Mouse (Mus musculus) T-cell, adult 2 months (primary cell): ENCODE results near the gene Spats2.
A peak's percentile ranks its signal among the peaks of the same experiment; 100 is the strongest.

Experiments used
- DNase-seq: peaks from one replicate; pipeline ENCODE4 v3.0.0; 2022; ENCODE audit warnings: low spot score

The Spats2 gene

GRCm38 (mm10) chr15:99097840-99098492 lies 27.8 kb upstream of the Spats2 start:
- DNase-seq = no peak

- DNase-seq = no peak
Observed at GRCm38 (mm10) chr15:99098493-99098861, 27.2 kb upstream of the Spats2 start.

GRCm38 (mm10) chr15:99099139-99099556 lies 26.6 kb upstream of the Spats2 start:
- DNase-seq = peak; percentile 13

DNA sequence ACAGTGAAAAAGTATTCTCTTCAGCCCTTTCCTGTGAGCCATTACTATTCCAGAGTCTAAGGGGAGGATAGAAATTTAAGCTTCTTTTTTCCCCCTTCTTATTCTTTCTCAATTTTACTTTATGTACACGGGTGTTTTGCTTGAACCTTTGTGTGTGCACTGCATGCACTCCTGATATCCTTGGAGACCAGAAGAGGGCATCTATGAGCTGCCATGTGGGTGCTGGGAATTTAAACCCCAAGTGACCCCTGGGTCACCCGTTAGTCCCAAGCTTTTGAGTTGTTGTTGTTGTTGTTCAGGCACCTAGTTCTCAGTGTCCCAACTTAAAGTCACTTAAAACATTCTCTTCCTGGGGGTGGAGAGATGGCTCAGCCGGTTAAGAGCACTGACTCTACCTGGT lies 25.7 kb upstream of the Spats2 start:
- DNase-seq = no peak

GRCm38 (mm10) chr15:99105238-99105637 lies 20.5 kb upstream of the Spats2 start:
- no peak for DNase-seq

DNA sequence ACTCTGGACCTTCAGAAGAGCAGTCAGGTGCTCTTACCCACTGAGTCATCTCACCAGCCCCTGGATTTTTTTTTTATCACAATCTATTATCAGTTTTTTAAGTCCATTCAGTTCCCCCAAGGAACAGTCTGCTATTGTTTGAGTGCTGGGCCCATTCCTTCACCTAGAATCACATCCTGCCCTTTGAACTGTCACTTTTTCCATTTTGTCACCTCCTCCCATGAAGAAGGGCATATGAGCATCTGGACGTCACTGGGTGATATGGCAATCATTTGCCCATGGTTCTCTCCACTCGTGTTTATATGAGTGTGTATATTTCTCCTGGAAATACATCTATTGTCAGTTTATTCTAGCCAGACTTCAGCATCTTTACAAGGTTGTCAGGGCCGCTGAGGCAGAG lies 17.9 kb upstream of the Spats2 start:
- no peak for DNase-seq

DNA sequence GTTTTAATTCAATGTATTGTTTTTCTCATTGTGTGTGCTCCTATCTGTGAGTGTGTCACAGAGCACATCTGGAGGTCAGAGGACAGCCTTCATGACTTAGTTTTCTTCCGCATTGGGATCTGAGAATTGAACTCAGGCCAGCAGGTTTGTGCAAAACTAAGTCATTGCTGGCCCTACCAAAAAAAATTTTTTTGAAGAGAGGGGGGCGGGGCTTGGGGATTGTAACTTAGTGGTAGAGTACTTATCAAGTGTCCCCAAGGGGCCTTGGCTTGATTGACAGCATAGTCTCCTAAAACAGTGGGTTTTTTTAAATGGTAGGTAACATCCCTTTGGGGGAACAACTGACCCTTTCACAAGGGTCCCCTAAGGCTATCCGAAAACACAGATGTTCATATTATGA lies 14.6 kb upstream of the Spats2 start:
- no peak for DNase-seq

- DNase-seq = no peak
Observed at GRCm38 (mm10) chr15:99111809-99112208, 13.9 kb upstream of the Spats2 start.

GRCm38 (mm10) chr15:99112843-99113395 lies 12.8 kb upstream of the Spats2 start:
- DNase-seq = no peak

- DNase-seq = no peak
Observed at GRCm38 (mm10) chr15:99113396-99113975, 12.2 kb upstream of the Spats2 start.

DNA sequence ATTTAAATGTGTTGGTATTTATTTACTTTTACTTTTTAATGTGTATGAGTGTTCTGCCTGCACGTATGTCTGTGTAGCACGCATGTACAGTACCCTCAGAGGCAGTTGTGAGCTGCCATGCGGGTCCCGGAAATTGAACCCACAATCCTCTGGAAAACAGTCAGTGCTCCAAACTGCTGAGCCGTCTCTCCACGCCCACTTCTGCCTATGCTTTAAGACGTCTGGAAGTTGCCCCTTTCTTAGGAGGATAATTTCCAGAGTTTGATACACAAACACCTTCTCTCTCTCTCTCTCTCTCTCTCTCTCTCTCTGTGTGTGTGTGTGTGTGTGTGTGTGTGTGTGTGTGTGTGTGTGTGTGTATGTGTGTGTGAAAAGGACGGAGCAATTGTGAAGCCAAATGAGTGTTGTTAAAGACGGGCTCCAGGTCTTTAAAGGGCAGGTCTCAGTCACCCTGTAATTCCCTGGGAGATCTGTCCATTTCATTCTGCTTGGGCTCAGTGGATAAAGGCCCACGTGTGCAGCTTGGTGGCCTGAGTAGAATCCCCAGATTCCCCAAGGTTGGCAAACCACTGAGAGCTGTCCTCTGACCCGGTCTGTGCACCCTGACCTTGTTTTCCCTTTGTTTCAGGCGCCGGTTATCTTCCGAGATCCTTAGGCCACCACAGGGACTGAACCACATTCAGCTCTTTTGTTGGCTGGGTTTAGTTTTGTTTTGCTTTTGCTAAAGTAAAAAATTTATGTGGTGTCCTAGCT lies 11.2 kb upstream of the Spats2 start:
- DNase-seq = no peak

GRCm38 (mm10) chr15:99115065-99115423 lies 10.7 kb upstream of the Spats2 start:
- no peak for DNase-seq

GRCm38 (mm10) chr15:99116539-99116938 lies 9.2 kb upstream of the Spats2 start:
- no peak for DNase-seq

GRCm38 (mm10) chr15:99120814-99121213 lies 4.9 kb upstream of the Spats2 start:
- no peak for DNase-seq

DNA sequence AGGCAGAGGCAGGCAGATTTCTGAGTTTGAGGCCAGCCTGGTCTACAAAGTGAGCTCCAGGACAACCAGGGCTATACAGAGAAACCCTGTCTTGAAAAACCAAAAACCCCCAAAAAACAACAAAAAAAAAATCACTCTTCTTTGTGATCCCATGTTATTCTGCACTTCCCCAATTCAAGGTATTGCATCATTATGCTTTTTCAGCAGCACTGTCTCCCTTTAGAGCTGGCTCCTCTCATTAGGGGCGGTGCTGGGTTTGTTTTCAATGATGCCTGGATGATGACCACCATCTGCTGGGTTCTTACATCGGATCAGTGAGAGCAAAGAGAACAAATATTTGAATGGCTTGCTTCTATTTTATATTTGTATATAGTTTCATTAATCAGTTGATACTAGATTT lies 3.1 kb upstream of the Spats2 start:
- DNase-seq = no peak

GRCm38 (mm10) chr15:99126081-99126815 lies 532 bp downstream of the Spats2 start:
- peak; percentile 13 for DNase-seq

DNA sequence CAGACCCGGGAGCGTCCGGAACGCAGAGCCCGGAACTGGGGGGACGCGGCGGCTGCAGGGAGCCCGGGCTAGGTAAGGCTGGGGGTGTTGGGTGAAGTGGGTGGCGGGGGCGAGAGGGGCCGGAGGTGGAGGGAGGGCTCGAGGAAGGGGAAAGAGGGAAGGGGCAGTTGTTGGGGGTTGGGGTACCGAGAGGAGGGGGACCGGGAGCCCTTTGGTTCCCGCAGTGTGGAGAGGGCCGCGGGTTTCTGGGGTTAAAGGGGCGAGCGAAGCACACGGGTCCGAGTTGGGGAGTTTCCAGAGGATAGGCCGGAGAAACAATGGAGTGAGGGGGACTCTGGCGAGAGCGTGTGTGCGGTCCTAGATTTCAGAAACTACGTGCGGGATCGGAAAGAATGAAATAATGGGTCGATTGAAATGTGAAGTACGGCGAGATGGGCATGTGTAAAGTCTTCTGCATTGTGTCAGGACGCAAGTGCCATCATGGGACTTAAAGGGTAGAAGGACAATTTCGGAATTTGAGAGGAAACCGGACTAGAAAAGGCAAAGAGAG lies 1.2 kb downstream of the Spats2 start:
- no peak for DNase-seq

- no peak for DNase-seq
Observed at GRCm38 (mm10) chr15:99127851-99128522, 2.3 kb downstream of the Spats2 start.

GRCm38 (mm10) chr15:99129441-99129840 lies 3.7 kb downstream of the Spats2 start:
- DNase-seq = no peak

DNA sequence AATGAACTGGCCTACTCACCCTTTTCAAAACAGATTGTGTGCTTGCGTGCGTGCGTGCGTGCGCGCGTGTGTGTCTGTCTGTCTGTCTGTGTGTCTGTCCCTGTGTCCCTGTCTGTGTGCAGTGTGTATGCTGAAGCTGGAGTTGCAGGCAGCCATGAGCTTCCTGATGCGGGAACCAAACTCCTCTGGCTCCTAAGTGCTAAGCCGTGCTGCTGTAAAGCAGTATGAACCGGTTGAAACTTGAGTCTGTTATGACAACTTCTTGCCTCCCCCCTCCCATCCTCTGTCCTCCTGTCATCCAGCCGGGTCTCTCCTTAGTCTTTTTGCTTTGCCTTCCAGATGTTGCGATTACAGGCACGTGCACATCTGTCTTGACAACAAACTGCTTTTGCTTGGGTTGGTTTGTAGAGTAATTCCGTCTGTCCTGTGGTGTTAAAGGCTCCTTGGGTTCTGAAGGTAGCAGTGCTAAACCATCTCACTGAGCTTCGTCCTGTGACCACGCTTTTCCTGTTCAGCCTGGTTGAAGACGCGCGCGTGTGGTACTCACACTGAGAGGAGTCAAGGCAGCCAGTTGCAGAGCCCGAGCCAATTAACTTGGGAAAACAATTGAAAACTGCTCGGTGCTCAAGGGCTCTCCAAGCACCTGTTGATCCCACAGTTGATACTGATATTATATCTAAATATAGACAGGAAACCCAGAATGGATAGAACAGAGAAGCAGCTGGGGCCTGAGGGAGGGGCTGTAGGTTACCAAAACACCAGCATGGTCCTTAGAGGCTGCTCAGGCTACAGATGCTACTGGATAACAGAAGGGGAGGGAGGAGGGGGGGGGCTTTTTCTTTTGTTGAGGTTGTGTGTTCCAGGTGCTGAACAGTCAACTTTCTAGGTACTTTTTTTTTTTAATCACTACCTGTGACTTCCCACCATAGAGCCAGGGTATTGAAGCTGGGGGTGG lies 4.5 kb downstream of the Spats2 start:
- peak; percentile 9 for DNase-seq
